Mouse (Mus musculus): ENCODE results near the gene Olfr1505. TPM values are rescaled to one million over a fixed set of nuclear protein-coding genes. Genes with fewer than 3 reads are reported as not detected.

Olfr1505 gene
- not detected for total RNA-seq (2021)
- long read RNA-seq, experiment 1 = 0 reads
- long read RNA-seq, experiment 2 = 0 reads

- intact Hi-C loops (cut with DNase I) = no loop called here
- DNase-seq = no peak
- H3K4me3 ChIP-seq = no peak within 1 kb of the TSS
- TF ChIP-seq CTCF (IDR thresholded peaks at IDR 0.05) = no peak
- no peak within 1 kb of the TSS for H3K27ac ChIP-seq
Measured at GRCm38 (mm10) chr19:13913230-13913629, at the start of gene Olfr1505. Gene Olfr1505 (plus strand): TSS chr19:13913530.

- intact Hi-C loops (cut with DNase I) = loop anchor here (10.0 kb wide), 1 partner anchor 53 kb away; no protein-coding TSS in a partner anchor
- no peak within 1 kb of the TSS for H3K4me3 ChIP-seq
Measured at GRCm38 (mm10) chr19:13897828-13898227, 15.5 kb upstream of the Olfr1505 start, which contains the start of gene Olfr1504. Gene Olfr1504 (minus strand): TSS chr19:13897928.

More at GRCm38 (mm10) chr19:13897828-13898227, 15.5 kb upstream of the Olfr1505 start, which contains the start of gene Olfr1504:
- TF ChIP-seq CTCF (IDR thresholded peaks at IDR 0.05) = no peak
- no peak for DNase-seq
- H3K27ac ChIP-seq = no peak within 1 kb of the TSS

Other genes starting within 250 kb of the Olfr1505 start
- gene Olfr1491, start 216.3 kb upstream of the Olfr1505 start, total RNA-seq (2021) = not detected
- not detected for gene Olfr1493-ps1, start 190.3 kb upstream of the Olfr1505 start, total RNA-seq (2021)
- not detected for gene Olfr1494, start 173.8 kb upstream of the Olfr1505 start, total RNA-seq (2021)
- not detected for gene Olfr1495, start 148.9 kb upstream of the Olfr1505 start, total RNA-seq (2021)
- not detected for gene Olfr1496, start 135.7 kb upstream of the Olfr1505 start, total RNA-seq (2021)
- gene Olfr1497, start 115.3 kb upstream of the Olfr1505 start, total RNA-seq (2021) = not detected
- gene Olfr1499, start 94.1 kb upstream of the Olfr1505 start, total RNA-seq (2021) = not detected
- gene Olfr1500, start 83.0 kb upstream of the Olfr1505 start, total RNA-seq (2021) = not detected
- gene Olfr1501, start 62.8 kb upstream of the Olfr1505 start, total RNA-seq (2021) = not detected
- gene Olfr1502, start 51.7 kb upstream of the Olfr1505 start, total RNA-seq (2021) = not detected
- gene Olfr1504, start 15.6 kb upstream of the Olfr1505 start, total RNA-seq (2021) = not detected

All from gastrocnemius, adult 2 months (tissue).